Mouse (Mus musculus): ENCODE data around the gene Nkain2. TPM values are rescaled to one million over a fixed set of nuclear protein-coding genes. Genes with fewer than 3 reads are reported as not detected.

Gene Nkain2
- polyA plus RNA-seq, 1 experiment from 2014 or later = 0.39 TPM

- no peak overlapping the region for H3K4me3 ChIP-seq
- no peak overlapping the region for H3K4me2 ChIP-seq
- H3K36me3 ChIP-seq = no peaks in the 10 kb centered on the region
- ATAC-seq (ENCODE audit: borderline replicate concordance, extremely low read depth, low FRiP score, low TSS enrichment) = no peak
- H3K4me1 ChIP-seq = no peaks in the 10 kb centered on the region
- no peak overlapping the region for H3K27ac ChIP-seq
- WGBS = 82% methylated on average over 3 of the region's 3 CpGs
- no peaks in the 10 kb centered on the region for H3K27me3 ChIP-seq
- H3K9me3 ChIP-seq = no peaks in the 10 kb centered on the region
- no peak overlapping the region for H3K9ac ChIP-seq
Observed at GRCm38 (mm10) chr10:32301024-32301597, 589.2 kb downstream of the Nkain2 start.

GRCm38 (mm10) chr10:32290487-32290886 is 599.8 kb downstream of the Nkain2 start:
- H3K4me3 ChIP-seq = no peak overlapping the region
- 58% methylated on average over 2 of the region's 2 CpGs for WGBS
- no peaks in the 10 kb centered on the region for H3K27me3 ChIP-seq
- no peaks in the 10 kb centered on the region for H3K4me1 ChIP-seq
- no peak overlapping the region for H3K9ac ChIP-seq
- no peak overlapping the region for H3K4me2 ChIP-seq
- H3K36me3 ChIP-seq = no peaks in the 10 kb centered on the region
- no peak overlapping the region for H3K27ac ChIP-seq
- no peaks in the 10 kb centered on the region for H3K9me3 ChIP-seq
- no peak for ATAC-seq (ENCODE audit: borderline replicate concordance, extremely low read depth, low FRiP score, low TSS enrichment)

GRCm38 (mm10) chr10:32283690-32284089 is 606.6 kb downstream of the Nkain2 start:
- Histone ChIP-seq H3K9me3 (no peaks in the 10 kb centered on the region), H3K4me2 (no peak overlapping the region), H3K27ac (no peak overlapping the region), H3K4me1 (no peaks in the 10 kb centered on the region), H3K4me3 (no peak overlapping the region), H3K27me3 (no peaks in the 10 kb centered on the region), H3K9ac (no peak overlapping the region), H3K36me3 (no peaks in the 10 kb centered on the region)
- ATAC-seq (ENCODE audit: borderline replicate concordance, extremely low read depth, low FRiP score, low TSS enrichment) = no peak
- WGBS = 76% methylated on average over 1 of the region's 1 CpGs

- Histone ChIP-seq H3K4me1 (no peaks in the 10 kb centered on the region), H3K36me3 (no peaks in the 10 kb centered on the region), H3K4me2 (no peak overlapping the region), H3K4me3 (no peak overlapping the region), H3K27ac (peak overlapping the region; percentile 19; the same call in 1 of the 2 replicates), H3K9ac (no peak overlapping the region), H3K9me3 (no peaks in the 10 kb centered on the region), H3K27me3 (no peaks in the 10 kb centered on the region)
- peak; percentile 84; the same call in 1 of the 2 replicates for ATAC-seq (ENCODE audit: borderline replicate concordance, extremely low read depth, low FRiP score, low TSS enrichment)
- WGBS = 43% methylated on average over 4 of the region's 4 CpGs
Observed at GRCm38 (mm10) chr10:32243266-32243882, 646.9 kb downstream of the Nkain2 start.

GRCm38 (mm10) chr10:32241168-32241567 is 649.1 kb downstream of the Nkain2 start:
- no peaks in the 10 kb centered on the region for H3K4me1 ChIP-seq
- no peak for ATAC-seq (ENCODE audit: borderline replicate concordance, extremely low read depth, low FRiP score, low TSS enrichment)

GRCm38 (mm10) chr10:32182951-32183350 is 707.3 kb downstream of the Nkain2 start:
- H3K4me2 ChIP-seq = no peak overlapping the region
- H3K27ac ChIP-seq = no peak overlapping the region
- H3K4me1 ChIP-seq = no peaks in the 10 kb centered on the region
- H3K9me3 ChIP-seq = no peaks in the 10 kb centered on the region
- H3K4me3 ChIP-seq = no peak overlapping the region
- no peaks in the 10 kb centered on the region for H3K27me3 ChIP-seq
- WGBS = 71% methylated on average over 3 of the region's 3 CpGs
- no peak overlapping the region for H3K9ac ChIP-seq
- no peak for ATAC-seq (ENCODE audit: borderline replicate concordance, extremely low read depth, low FRiP score, low TSS enrichment)
- H3K36me3 ChIP-seq = no peaks in the 10 kb centered on the region

More at GRCm38 (mm10) chr10:32241168-32241567, 649.1 kb downstream of the Nkain2 start:
- H3K27me3 ChIP-seq = no peaks in the 10 kb centered on the region
- no peak overlapping the region for H3K4me2 ChIP-seq
- H3K4me3 ChIP-seq = no peak overlapping the region
- no peaks in the 10 kb centered on the region for H3K9me3 ChIP-seq
- H3K36me3 ChIP-seq = no peaks in the 10 kb centered on the region
- H3K9ac ChIP-seq = no peak overlapping the region
- no peak overlapping the region for H3K27ac ChIP-seq

- H3K4me3 ChIP-seq = no peak overlapping the region
- no peaks in the 10 kb centered on the region for H3K27me3 ChIP-seq
- no peak overlapping the region for H3K4me2 ChIP-seq
- H3K9ac ChIP-seq = no peak overlapping the region
- H3K27ac ChIP-seq = no peak overlapping the region
- WGBS = 64% methylated on average over 1 of the region's 1 CpGs
- no peaks in the 10 kb centered on the region for H3K9me3 ChIP-seq
- H3K4me1 ChIP-seq = no peaks in the 10 kb centered on the region
- no peaks in the 10 kb centered on the region for H3K36me3 ChIP-seq
- ATAC-seq (ENCODE audit: borderline replicate concordance, extremely low read depth, low FRiP score, low TSS enrichment) = no peak
Observed at GRCm38 (mm10) chr10:32091354-32091753, 798.9 kb downstream of the Nkain2 start.

GRCm38 (mm10) chr10:32060396-32060795 is 829.9 kb downstream of the Nkain2 start:
- Histone ChIP-seq H3K9ac (no peak overlapping the region), H3K27me3 (no peaks in the 10 kb centered on the region), H3K4me3 (no peak overlapping the region), H3K9me3 (no peaks in the 10 kb centered on the region), H3K4me1 (no peaks in the 10 kb centered on the region), H3K27ac (no peak overlapping the region), H3K36me3 (no peaks in the 10 kb centered on the region), H3K4me2 (no peak overlapping the region)
- no peak for ATAC-seq (ENCODE audit: borderline replicate concordance, extremely low read depth, low FRiP score, low TSS enrichment)
- WGBS = 79% methylated on average over 6 of the region's 6 CpGs

GRCm38 (mm10) chr10:32058251-32058650 is 832.0 kb downstream of the Nkain2 start:
- Histone ChIP-seq H3K27ac (no peak overlapping the region), H3K4me3 (no peak overlapping the region), H3K9ac (no peak overlapping the region), H3K4me1 (no peaks in the 10 kb centered on the region), H3K4me2 (no peak overlapping the region), H3K36me3 (no peaks in the 10 kb centered on the region), H3K9me3 (no peaks in the 10 kb centered on the region), H3K27me3 (no peaks in the 10 kb centered on the region)
- WGBS = 86% methylated on average over 2 of the region's 2 CpGs
- no peak for ATAC-seq (ENCODE audit: borderline replicate concordance, extremely low read depth, low FRiP score, low TSS enrichment)

GRCm38 (mm10) chr10:32052546-32053295 is 837.5 kb downstream of the Nkain2 start:
- H3K36me3 ChIP-seq = no peaks in the 10 kb centered on the region
- no peaks in the 10 kb centered on the region for H3K4me1 ChIP-seq
- ATAC-seq (ENCODE audit: borderline replicate concordance, extremely low read depth, low FRiP score, low TSS enrichment) = no peak
- 73% methylated on average over 5 of the region's 5 CpGs for WGBS
- no peak overlapping the region for H3K9ac ChIP-seq
- no peaks in the 10 kb centered on the region for H3K9me3 ChIP-seq
- H3K4me2 ChIP-seq = no peak overlapping the region
- no peaks in the 10 kb centered on the region for H3K27me3 ChIP-seq
- no peak overlapping the region for H3K27ac ChIP-seq
- no peak overlapping the region for H3K4me3 ChIP-seq

- no peaks in the 10 kb centered on the region for H3K36me3 ChIP-seq
- no peaks in the 10 kb centered on the region for H3K4me1 ChIP-seq
- ATAC-seq (ENCODE audit: borderline replicate concordance, extremely low read depth, low FRiP score, low TSS enrichment) = no peak
- H3K4me3 ChIP-seq = no peak overlapping the region
- no peaks in the 10 kb centered on the region for H3K27me3 ChIP-seq
- 73% methylated on average over 6 of the region's 6 CpGs for WGBS
- no peak overlapping the region for H3K27ac ChIP-seq
- no peak overlapping the region for H3K4me2 ChIP-seq
- H3K9me3 ChIP-seq = no peaks in the 10 kb centered on the region
- H3K9ac ChIP-seq = no peak overlapping the region
Observed at GRCm38 (mm10) chr10:32052045-32052444, 838.2 kb downstream of the Nkain2 start.

- Histone ChIP-seq H3K4me3 (no peak overlapping the region), H3K4me1 (no peaks in the 10 kb centered on the region), H3K4me2 (no peak overlapping the region), H3K36me3 (no peaks in the 10 kb centered on the region), H3K9me3 (no peaks in the 10 kb centered on the region), H3K9ac (no peak overlapping the region), H3K27me3 (no peaks in the 10 kb centered on the region), H3K27ac (no peak overlapping the region)
- no peak for ATAC-seq (ENCODE audit: borderline replicate concordance, extremely low read depth, low FRiP score, low TSS enrichment)
- WGBS = 26% methylated on average over 1 of the region's 1 CpGs
Observed at GRCm38 (mm10) chr10:32029996-32030395, 860.3 kb downstream of the Nkain2 start.
